Mouse (Mus musculus): ENCODE measurements around the gene Gli2.

- TF ChIP-seq CTCF (IDR thresholded peaks at IDR 0.05; ENCODE audit: low read depth, low read length): no peak
- no peak for TF ChIP-seq TAL1 (conservative IDR thresholded peaks at IDR 0.05; ENCODE audit: low read depth, low read length)
- TF ChIP-seq POLR2AphosphoS5 (IDR thresholded peaks at IDR 0.05; ENCODE audit: insufficient replicate concordance, low read depth, low read length): no peak
Measured at GRCm38 (mm10) chr1:119052631-119053177, 715 bp downstream of the Gli2 start.
